Mouse (Mus musculus) heart, postnatal 36 days (tissue): ENCODE results near the gene Ankrd44. TPM values are rescaled to one million over a fixed set of nuclear protein-coding genes. Genes with fewer than 3 reads are reported as not detected.
A peak's percentile ranks its signal among the peaks of the same experiment; 100 is the strongest.

Experiments used
- DNase-seq, 2 experiments: peaks; one replicate each; pipeline ENCODE4 v3.0.0; 2021 to 2022
- intact Hi-C: fragments of 180-260 bp; cut with DNase I; formaldehyde crosslinking; loops from one replicate; pipeline ENCODE4 v1.15.1; 2025
- total RNA-seq, 2 experiments: library from RNA; stranded (reverse); gene quantifications; 2 replicates each; pipeline ENCODE4 v1.2.3; 2021

The Ankrd44 gene
- total RNA-seq, 2 experiments from 2014 or later = 13.2 to 15.7 TPM

DNA sequence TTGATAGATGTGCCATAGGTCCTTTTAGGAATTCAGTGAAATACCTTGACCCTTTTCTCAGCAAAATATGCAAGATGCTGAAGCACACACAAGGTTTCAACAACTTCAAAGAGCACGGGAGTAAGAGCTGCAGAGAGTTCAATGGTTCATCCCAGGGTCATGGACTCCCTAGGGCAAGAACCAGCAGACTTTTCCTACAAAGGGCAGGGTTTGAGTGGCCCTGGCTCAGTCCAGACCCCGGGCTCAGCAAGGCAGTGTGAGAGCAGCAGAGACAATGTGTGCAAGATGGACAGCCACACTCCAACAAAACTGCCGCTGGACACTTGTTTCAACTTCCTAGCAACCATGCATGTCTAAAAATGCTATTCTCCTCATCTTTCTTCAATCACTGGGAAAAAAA, 98.8 kb downstream of the Ankrd44 start:
- DNase-seq = no peak
- intact Hi-C loops = loop anchor here (5.0 kb wide), 1 partner anchor 70 kb away; no protein-coding TSS in a partner anchor

DNA sequence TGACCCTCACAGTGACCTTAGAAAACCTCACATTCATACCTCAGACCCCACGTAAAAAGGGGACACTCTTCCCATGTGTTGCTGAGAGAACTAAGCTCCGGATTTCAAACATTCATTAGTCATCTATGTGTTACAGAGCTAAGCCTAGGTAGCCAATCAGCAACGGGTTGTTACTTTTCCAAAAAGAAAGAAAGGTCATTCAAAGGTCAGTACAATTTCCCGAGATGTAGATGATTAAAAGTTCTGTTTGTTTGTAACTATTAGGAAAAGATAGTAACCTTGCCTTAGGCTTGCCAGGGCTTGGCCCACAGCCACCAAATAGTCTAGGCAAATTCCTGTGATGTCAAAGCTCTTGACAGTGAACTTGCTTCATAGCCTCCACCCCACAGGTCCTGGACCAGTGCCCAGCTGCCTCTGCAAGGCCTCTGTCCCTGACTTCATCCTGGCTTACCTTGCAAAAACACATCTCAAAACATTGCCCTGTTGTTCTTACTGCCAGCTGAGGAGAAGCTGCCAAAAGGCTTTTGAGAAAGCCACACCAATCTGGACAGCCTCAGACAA, 99.7 kb downstream of the Ankrd44 start:
- intact Hi-C loops = loop anchor here (5.0 kb wide), 1 partner anchor 69 kb away; no protein-coding TSS in a partner anchor

GRCm38 (mm10) chr1:54825718-54826425, 100.3 kb downstream of the Ankrd44 start:
- no peak for DNase-seq
- intact Hi-C loops = loop anchor here (5.0 kb wide), 1 partner anchor 69 kb away; no protein-coding TSS in a partner anchor

More for the DNA sequence above, 99.7 kb downstream of the Ankrd44 start:
- DNase-seq = peak; percentile 82 to 86

DNA sequence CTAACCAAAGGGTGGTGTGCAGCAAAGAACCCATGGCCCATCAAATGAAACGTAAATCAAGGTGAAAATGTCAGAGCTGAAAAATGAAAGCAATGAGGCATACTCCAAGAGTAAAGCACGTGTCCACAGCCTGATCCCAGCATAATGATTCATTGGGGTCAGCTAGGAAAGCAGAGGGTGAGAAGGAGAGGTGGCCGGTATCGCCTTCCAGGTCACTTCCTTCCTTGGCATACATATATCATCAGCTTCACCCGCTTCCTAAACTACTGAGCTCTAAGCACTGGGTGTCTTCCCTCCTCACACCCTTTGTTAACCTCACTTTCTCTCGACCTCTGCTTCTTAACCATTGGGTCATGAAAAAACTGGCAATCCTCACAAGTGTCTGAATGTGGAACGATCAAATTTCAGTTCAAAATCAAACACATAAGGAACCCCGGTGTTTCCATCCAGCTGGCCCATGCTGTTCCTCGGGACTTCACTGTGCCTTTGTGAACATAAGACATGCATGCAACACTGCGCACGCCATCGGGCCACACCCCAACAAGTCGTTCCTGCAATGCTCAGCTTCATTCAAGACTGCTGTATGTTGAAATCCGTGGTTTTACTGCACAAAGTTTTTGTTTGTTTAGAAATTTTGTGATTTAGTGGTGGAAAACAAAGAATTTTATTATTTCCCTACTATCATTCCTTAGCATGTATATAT, 101.9 kb downstream of the Ankrd44 start:
- no peak for DNase-seq
- intact Hi-C loops = no loop called here

- intact Hi-C loops = no loop called here
Measured at GRCm38 (mm10) chr1:54821797-54822196, 104.4 kb downstream of the Ankrd44 start.

GRCm38 (mm10) chr1:54815206-54815855, 110.9 kb downstream of the Ankrd44 start:
- no peak for DNase-seq
- intact Hi-C loops = no loop called here

More at GRCm38 (mm10) chr1:54821797-54822196, 104.4 kb downstream of the Ankrd44 start:
- no peak for DNase-seq

DNA sequence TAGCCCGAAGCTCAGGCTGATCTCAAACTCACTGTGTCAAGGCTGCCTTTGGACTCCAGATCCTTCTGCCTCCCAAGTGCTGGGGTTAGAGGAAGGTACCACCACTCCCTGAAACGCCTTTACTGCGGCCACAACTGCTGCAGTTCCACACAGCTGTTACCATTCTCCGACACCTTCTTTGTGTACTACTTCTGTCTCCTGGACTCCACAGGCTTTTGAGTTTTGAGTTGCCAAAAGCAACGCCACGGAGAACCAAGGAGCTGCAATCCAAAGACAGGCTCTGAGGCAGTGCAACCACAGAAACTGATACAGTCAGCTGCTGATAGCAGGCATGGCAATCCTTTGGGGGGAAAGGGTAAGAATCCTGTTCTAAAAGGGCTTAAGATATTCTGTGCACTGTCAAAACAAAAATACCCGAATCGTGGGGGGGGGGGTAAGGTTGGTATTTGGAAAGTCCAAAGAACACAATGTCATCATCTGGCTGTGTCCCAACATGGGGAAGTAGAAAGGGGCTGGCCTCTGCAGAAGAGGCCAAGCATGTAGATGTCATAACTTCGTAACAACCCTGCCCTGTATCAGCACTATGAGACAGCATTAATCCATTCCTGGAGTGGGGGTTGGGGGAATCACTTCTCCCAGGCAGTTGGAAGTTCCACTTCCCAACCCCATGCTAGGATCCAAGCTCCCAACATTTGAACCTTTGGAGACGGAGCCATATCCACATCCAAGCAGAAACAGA, 116.2 kb downstream of the Ankrd44 start:
- no peak for DNase-seq
- intact Hi-C loops = no loop called here

- intact Hi-C loops = no loop called here
- no peak for DNase-seq
Measured at GRCm38 (mm10) chr1:54809098-54809490, 117.1 kb downstream of the Ankrd44 start.

DNA sequence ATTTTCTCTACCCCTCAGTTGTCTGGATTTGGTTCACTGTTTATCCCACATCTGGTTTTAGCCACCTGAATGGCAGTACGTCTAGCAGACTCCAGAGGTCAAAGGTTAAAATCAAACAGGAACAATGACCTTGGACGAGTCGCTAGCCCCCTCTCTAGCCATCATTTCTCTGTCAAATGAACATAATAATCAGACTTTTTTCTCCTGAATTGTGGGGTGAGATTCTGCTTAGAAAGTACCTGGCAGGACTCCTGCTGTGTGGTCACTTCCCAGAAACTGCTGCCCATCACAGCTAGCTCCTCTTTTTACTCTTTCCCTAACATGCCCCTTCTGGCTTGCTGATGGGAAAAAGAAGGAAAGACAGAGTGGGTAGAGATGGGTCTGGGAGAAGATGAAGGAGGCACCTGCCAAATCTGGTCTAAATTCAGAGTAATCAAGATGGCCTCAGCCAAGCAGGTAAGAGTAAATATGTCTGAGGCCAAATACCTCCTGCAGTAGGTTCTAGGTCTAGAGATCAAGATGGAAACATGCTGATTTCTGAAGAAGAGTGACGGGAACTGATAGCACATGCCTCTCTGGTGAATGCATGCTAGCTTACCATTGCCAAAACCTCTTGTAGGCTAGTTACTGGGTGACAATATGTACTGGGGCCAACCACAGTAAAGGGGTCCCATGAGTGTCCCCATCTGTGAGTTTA, 117.6 kb downstream of the Ankrd44 start:
- DNase-seq = no peak
- intact Hi-C loops = no loop called here

DNA sequence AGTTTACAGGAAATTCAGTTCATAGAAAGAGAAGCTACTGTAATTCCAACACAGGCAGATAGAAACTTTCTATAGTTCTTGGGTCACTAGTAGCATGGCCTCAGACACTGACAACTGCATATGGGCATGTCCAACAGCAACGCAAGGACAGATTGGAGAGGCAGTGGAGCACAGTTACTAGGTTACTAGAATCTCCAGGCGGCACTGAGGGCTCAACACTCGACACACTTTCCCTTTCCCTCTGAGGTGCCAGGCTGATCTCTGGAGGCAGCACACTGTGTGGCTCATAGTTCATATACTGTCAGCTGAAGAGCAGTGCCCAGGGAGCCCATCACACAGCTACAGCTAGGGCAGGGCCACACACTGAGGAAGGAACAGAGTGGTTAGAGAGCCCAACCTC, 118.4 kb downstream of the Ankrd44 start:
- intact Hi-C loops = no loop called here
- no peak for DNase-seq

- intact Hi-C loops = no loop called here
- DNase-seq = no peak
Measured at GRCm38 (mm10) chr1:54806116-54806850, 119.9 kb downstream of the Ankrd44 start.

GRCm38 (mm10) chr1:54804406-54804805, 121.8 kb downstream of the Ankrd44 start:
- intact Hi-C loops = no loop called here
- no peak for DNase-seq

DNA sequence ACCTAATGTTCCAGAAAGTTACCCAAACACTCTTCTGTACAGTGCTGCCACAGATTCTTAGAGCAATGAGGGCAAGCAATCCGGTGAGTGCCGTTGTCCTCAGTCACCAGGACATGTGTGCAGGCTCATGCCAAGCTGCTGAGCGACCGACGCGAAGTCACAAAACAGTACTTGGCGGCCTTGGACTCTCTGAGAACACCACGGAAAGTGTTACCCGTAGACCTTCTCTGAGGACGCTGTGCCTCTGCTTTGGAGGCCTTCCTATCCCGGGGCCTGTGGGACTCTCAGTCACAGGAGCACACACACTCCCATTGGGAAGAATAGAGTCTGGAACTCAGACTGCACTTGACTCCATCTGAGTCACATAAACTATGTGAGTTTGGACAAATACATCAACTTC, 123.5 kb downstream of the Ankrd44 start:
- no peak for DNase-seq
- intact Hi-C loops = no loop called here

GRCm38 (mm10) chr1:54801256-54801655, 124.9 kb downstream of the Ankrd44 start:
- DNase-seq = no peak
- intact Hi-C loops = no loop called here

DNA sequence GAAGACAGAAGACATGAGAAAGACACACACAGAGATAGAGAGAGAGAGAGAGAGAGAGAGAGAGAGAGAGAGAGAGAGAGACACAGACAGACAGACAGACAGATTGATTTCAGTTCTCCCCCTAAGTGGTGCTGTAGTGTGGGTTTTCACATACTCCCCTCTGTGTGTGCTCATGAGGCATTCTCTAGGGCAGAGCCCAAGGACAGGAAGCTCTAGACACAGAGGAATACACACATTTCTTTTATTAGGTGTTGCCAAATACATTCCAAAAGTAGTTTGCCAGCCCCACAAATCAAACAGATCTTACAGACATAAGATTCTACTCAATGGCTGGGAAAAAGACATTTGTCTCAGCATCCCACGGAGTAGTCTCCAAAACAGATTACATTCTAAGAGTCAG, 126.8 kb downstream of the Ankrd44 start:
- DNase-seq = no peak
- intact Hi-C loops = no loop called here

GRCm38 (mm10) chr1:54798415-54798814, 127.8 kb downstream of the Ankrd44 start:
- intact Hi-C loops = no loop called here
- no peak for DNase-seq

DNA sequence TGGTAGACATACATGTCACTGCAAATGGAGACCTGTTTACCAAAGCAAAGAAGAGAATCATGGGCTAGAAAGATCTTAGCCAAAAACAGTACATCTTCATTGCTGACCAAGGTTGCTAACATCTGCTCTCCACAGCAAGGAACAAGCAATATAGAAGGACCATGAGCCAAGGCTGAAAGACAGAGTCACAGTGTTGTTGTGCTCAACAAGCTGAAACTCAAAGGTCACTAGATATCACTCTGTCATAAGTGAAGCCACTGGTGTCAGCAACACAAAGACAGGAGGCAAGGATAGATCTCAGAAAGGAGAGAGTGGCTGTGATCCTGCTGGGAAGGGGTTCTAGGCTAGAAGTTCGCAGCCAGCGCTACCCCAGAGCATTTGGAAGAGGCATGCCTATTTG, 131.5 kb downstream of the Ankrd44 start:
- DNase-seq = no peak
- intact Hi-C loops = no loop called here

DNA sequence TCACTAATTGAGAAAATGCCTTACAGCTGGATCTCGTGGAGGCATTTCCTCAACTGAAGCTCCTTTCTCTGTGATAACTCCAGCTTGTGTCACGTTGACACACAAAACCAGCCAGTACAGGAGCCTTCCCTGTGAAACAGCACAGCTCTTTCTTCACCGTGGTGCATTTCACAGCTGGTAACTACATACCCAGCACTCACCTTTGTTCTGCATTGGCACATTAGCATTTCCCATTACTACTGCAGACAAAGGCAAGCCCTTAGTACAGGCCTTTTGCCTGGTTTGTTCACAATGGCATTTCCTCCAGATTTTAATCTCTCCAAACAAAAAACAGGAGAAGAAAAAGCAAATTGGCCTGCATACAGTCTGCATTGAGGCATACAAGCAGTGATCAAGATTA, 134.8 kb downstream of the Ankrd44 start:
- no peak for DNase-seq
- intact Hi-C loops = no loop called here

GRCm38 (mm10) chr1:54789327-54789960, 136.7 kb downstream of the Ankrd44 start:
- intact Hi-C loops = no loop called here
- DNase-seq = no peak
